Mouse (Mus musculus): ENCODE measurements around the gene Usp15. TPM values are rescaled to one million over a fixed set of nuclear protein-coding genes. Genes with fewer than 3 reads are reported as not detected.

The Usp15 gene
- polyA plus RNA-seq, 1 experiment from 2014 or later: 70.4 TPM

- peaks cover 43% of the 10 kb centered on the region for H3K36me3 ChIP-seq
These were observed 21.0 kb downstream of the Usp15 start for GRCm38 (mm10) chr10:123175771-123176170.

GRCm38 (mm10) chr10:123170898-123171297 lies 25.9 kb downstream of the Usp15 start:
- no peaks in the 10 kb centered on the region for H3K4me1 ChIP-seq (replicated peaks)
- H3K4me2 ChIP-seq: no peak overlapping the region
- ATAC-seq (ENCODE audit: insufficient number of reproducible peaks, low FRiP score): no peak
- no peak overlapping the region for H3K9ac ChIP-seq
- H3K27me3 ChIP-seq (replicated peaks): no peaks in the 10 kb centered on the region
- H3K9me3 ChIP-seq (replicated peaks): no peaks in the 10 kb centered on the region
- no peak overlapping the region for H3K27ac ChIP-seq (ENCODE audit: poor library complexity, severe bottlenecking)
- H3K36me3 ChIP-seq: peaks cover 39% of the 10 kb centered on the region
- no peak overlapping the region for H3K4me3 ChIP-seq
- 90% methylated on average over 6 of the region's 6 CpGs for WGBS

More at GRCm38 (mm10) chr10:123175771-123176170, 21.0 kb downstream of the Usp15 start:
- Histone ChIP-seq H3K4me1 (replicated peaks) (no peaks in the 10 kb centered on the region), H3K4me2 (no peak overlapping the region), H3K27me3 (replicated peaks) (no peaks in the 10 kb centered on the region), H3K4me3 (no peak overlapping the region), H3K9ac (no peak overlapping the region), H3K27ac (ENCODE audit: poor library complexity, severe bottlenecking) (no peak overlapping the region), H3K9me3 (replicated peaks) (no peaks in the 10 kb centered on the region)
- 75% methylated on average over 4 of the region's 4 CpGs for WGBS
- 0 out of 2 replicates have a peak, but pooled peaks have one; percentile 45 for ATAC-seq (ENCODE audit: insufficient number of reproducible peaks, low FRiP score)

GRCm38 (mm10) chr10:123165542-123165941 lies 31.3 kb downstream of the Usp15 start:
- ATAC-seq (ENCODE audit: insufficient number of reproducible peaks, low FRiP score): no peak
- 92% methylated on average over 3 of the region's 3 CpGs for WGBS
- H3K9ac ChIP-seq: no peak overlapping the region
- H3K4me3 ChIP-seq: no peak overlapping the region
- no peaks in the 10 kb centered on the region for H3K9me3 ChIP-seq (replicated peaks)
- no peak overlapping the region for H3K27ac ChIP-seq (ENCODE audit: poor library complexity, severe bottlenecking)
- peaks cover 41% of the 10 kb centered on the region for H3K36me3 ChIP-seq
- no peak overlapping the region for H3K4me2 ChIP-seq
- no peaks in the 10 kb centered on the region for H3K4me1 ChIP-seq (replicated peaks)
- H3K27me3 ChIP-seq (replicated peaks): no peaks in the 10 kb centered on the region

- H3K4me3 ChIP-seq: no peak overlapping the region
- H3K36me3 ChIP-seq: peaks cover 26% of the 10 kb centered on the region
- no peak overlapping the region for H3K4me2 ChIP-seq
- peaks cover 7% of the 10 kb centered on the region; the same call in 1 of the 2 replicates for H3K4me1 ChIP-seq (replicated peaks)
- H3K27ac ChIP-seq (ENCODE audit: poor library complexity, severe bottlenecking): no peak overlapping the region
- H3K9ac ChIP-seq: no peak overlapping the region
- ATAC-seq (ENCODE audit: insufficient number of reproducible peaks, low FRiP score): no peak
- H3K27me3 ChIP-seq (replicated peaks): no peaks in the 10 kb centered on the region
- H3K9me3 ChIP-seq (replicated peaks): no peaks in the 10 kb centered on the region
- 77% methylated on average over 6 of the region's 6 CpGs for WGBS
These were observed 36.3 kb downstream of the Usp15 start for GRCm38 (mm10) chr10:123160508-123160907.

- no peaks in the 10 kb centered on the region for H3K9me3 ChIP-seq (replicated peaks)
- no peak overlapping the region for H3K9ac ChIP-seq
- H3K27ac ChIP-seq (ENCODE audit: poor library complexity, severe bottlenecking): no peak overlapping the region
- no peaks in the 10 kb centered on the region for H3K27me3 ChIP-seq (replicated peaks)
- 76% methylated on average over 7 of the region's 7 CpGs for WGBS
- H3K4me3 ChIP-seq: no peak overlapping the region
- no peak for ATAC-seq (ENCODE audit: insufficient number of reproducible peaks, low FRiP score)
- peaks cover 7% of the 10 kb centered on the region; the same call in 1 of the 2 replicates for H3K4me1 ChIP-seq (replicated peaks)
- peaks cover 29% of the 10 kb centered on the region for H3K36me3 ChIP-seq
- no peak overlapping the region for H3K4me2 ChIP-seq
These were observed 37.5 kb downstream of the Usp15 start for GRCm38 (mm10) chr10:123159316-123159715.

GRCm38 (mm10) chr10:123156392-123156791 lies 40.4 kb downstream of the Usp15 start:
- 73% methylated on average over 2 of the region's 2 CpGs for WGBS

GRCm38 (mm10) chr10:123155764-123156163 lies 41.0 kb downstream of the Usp15 start:
- H3K4me3 ChIP-seq: no peak overlapping the region
- no peak for ATAC-seq (ENCODE audit: insufficient number of reproducible peaks, low FRiP score)
- H3K27me3 ChIP-seq (replicated peaks): no peaks in the 10 kb centered on the region
- 91% methylated on average over 6 of the region's 6 CpGs for WGBS
- H3K4me2 ChIP-seq: no peak overlapping the region
- no peak overlapping the region for H3K9ac ChIP-seq
- H3K9me3 ChIP-seq (replicated peaks): no peaks in the 10 kb centered on the region
- peaks cover 7% of the 10 kb centered on the region; the same call in 1 of the 2 replicates for H3K4me1 ChIP-seq (replicated peaks)
- H3K27ac ChIP-seq (ENCODE audit: poor library complexity, severe bottlenecking): no peak overlapping the region
- peaks cover 35% of the 10 kb centered on the region for H3K36me3 ChIP-seq

More at GRCm38 (mm10) chr10:123156392-123156791, 40.4 kb downstream of the Usp15 start:
- no peak for ATAC-seq (ENCODE audit: insufficient number of reproducible peaks, low FRiP score)
- Histone ChIP-seq H3K36me3 (peaks cover 33% of the 10 kb centered on the region), H3K4me3 (no peak overlapping the region), H3K9me3 (replicated peaks) (no peaks in the 10 kb centered on the region), H3K27ac (ENCODE audit: poor library complexity, severe bottlenecking) (no peak overlapping the region), H3K9ac (no peak overlapping the region), H3K27me3 (replicated peaks) (no peaks in the 10 kb centered on the region), H3K4me2 (no peak overlapping the region), H3K4me1 (replicated peaks) (peaks cover 7% of the 10 kb centered on the region; the same call in 1 of the 2 replicates)

GRCm38 (mm10) chr10:123153321-123153720 lies 43.5 kb downstream of the Usp15 start:
- Histone ChIP-seq H3K4me3 (no peak overlapping the region), H3K4me1 (replicated peaks) (peaks cover 6% of the 10 kb centered on the region), H3K27me3 (replicated peaks) (no peaks in the 10 kb centered on the region), H3K9me3 (replicated peaks) (no peaks in the 10 kb centered on the region), H3K9ac (no peak overlapping the region), H3K27ac (ENCODE audit: poor library complexity, severe bottlenecking) (no peak overlapping the region), H3K4me2 (no peak overlapping the region), H3K36me3 (peaks cover 23% of the 10 kb centered on the region)
- no peak for ATAC-seq (ENCODE audit: insufficient number of reproducible peaks, low FRiP score)
- WGBS: 72% methylated on average over 2 of the region's 2 CpGs

- Histone ChIP-seq H3K27ac (ENCODE audit: poor library complexity, severe bottlenecking) (peak overlapping the region; percentile 75), H3K27me3 (replicated peaks) (no peaks in the 10 kb centered on the region), H3K4me1 (replicated peaks) (peaks cover 11% of the 10 kb centered on the region), H3K36me3 (peaks cover 24% of the 10 kb centered on the region), H3K9ac (peak overlapping the region; percentile 38; the same call in 1 of the 2 replicates), H3K4me3 (no peak overlapping the region), H3K9me3 (replicated peaks) (no peaks in the 10 kb centered on the region), H3K4me2 (no peak overlapping the region)
- peak; percentile 30; the same call in 1 of the 2 replicates for ATAC-seq (ENCODE audit: insufficient number of reproducible peaks, low FRiP score)
- WGBS: 40% methylated on average over 4 of the region's 4 CpGs
These were observed 48.6 kb downstream of the Usp15 start for GRCm38 (mm10) chr10:123148025-123148814.

- H3K4me2 ChIP-seq: peak overlapping the region; percentile 36; the same call in 1 of the 2 replicates
- H3K27ac ChIP-seq (ENCODE audit: poor library complexity, severe bottlenecking): peak overlapping the region; percentile 43
- peaks cover 20% of the 10 kb centered on the region for H3K36me3 ChIP-seq
- ATAC-seq (ENCODE audit: insufficient number of reproducible peaks, low FRiP score): peak; percentile 76
- H3K4me1 ChIP-seq (replicated peaks): peaks cover 11% of the 10 kb centered on the region
- 41% methylated on average over 6 of the region's 6 CpGs for WGBS
- H3K27me3 ChIP-seq (replicated peaks): no peaks in the 10 kb centered on the region
- no peaks in the 10 kb centered on the region for H3K9me3 ChIP-seq (replicated peaks)
- H3K4me3 ChIP-seq: no peak overlapping the region
- no peak overlapping the region for H3K9ac ChIP-seq
These were observed 49.6 kb downstream of the Usp15 start for GRCm38 (mm10) chr10:123147180-123147579.

- H3K36me3 ChIP-seq: peaks cover 15% of the 10 kb centered on the region
- H3K27me3 ChIP-seq (replicated peaks): no peaks in the 10 kb centered on the region
- H3K4me3 ChIP-seq: no peak overlapping the region
- H3K9me3 ChIP-seq (replicated peaks): no peaks in the 10 kb centered on the region
- H3K9ac ChIP-seq: no peak overlapping the region
- H3K4me2 ChIP-seq: no peak overlapping the region
- H3K27ac ChIP-seq (ENCODE audit: poor library complexity, severe bottlenecking): no peak overlapping the region
- ATAC-seq (ENCODE audit: insufficient number of reproducible peaks, low FRiP score): no peak
- 77% methylated on average over 2 of the region's 2 CpGs for WGBS
- peaks cover 11% of the 10 kb centered on the region for H3K4me1 ChIP-seq (replicated peaks)
These were observed 50.4 kb downstream of the Usp15 start for GRCm38 (mm10) chr10:123146349-123146748.

Data from heart, embryonic 12.5 days (tissue).